Mouse (Mus musculus): ENCODE data around the gene Slc13a2. TPM values are rescaled to one million over a fixed set of nuclear protein-coding genes. Genes with fewer than 3 reads are reported as not detected.

The Slc13a2 gene
- polyA plus RNA-seq, 1 experiment from 2014 or later = 4.6 TPM

DNA sequence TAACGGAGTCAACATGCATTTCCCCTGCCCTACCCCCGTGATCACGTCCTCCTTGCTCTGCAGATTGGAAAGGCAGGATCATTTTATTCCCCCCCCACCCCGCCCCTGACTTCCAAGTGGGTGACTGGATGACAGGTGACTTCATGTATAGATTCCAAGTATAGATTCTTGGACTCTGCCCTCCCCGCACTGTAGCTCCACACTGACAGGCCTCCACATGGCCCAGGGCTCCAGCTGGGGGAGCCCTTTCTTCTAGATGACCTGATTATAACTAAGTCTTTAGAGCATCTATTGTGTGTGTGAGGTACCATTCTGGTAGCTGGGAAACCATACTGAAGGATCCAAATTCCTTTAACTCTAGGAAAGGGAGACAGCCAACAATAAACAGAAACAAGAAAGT lies 40.7 kb upstream of the Slc13a2 start:
- WGBS = 58% methylated on average over 5 of the region's 5 CpGs
- H3K27me3 ChIP-seq (replicated peaks; ENCODE audit: control insufficient read depth, insufficient read depth, low read length) = no peaks in the 10 kb centered on the region
- no peaks in the 10 kb centered on the region for H3K36me3 ChIP-seq (ENCODE audit: control insufficient read depth, insufficient read depth, low read length)
- no peak overlapping the region for H3K9ac ChIP-seq (ENCODE audit: low read depth, low read length)
- peak; percentile 49; the same call in 1 of the 2 replicates for ATAC-seq
- no peak overlapping the region for H3K27ac ChIP-seq (ENCODE audit: low read length)
- no peak overlapping the region for H3K4me2 ChIP-seq (ENCODE audit: low read depth, low read length)
- peaks cover 5% of the 10 kb centered on the region; the same call in 1 of the 2 replicates for H3K9me3 ChIP-seq (ENCODE audit: control insufficient read depth, low read length)
- peaks cover 22% of the 10 kb centered on the region for H3K4me1 ChIP-seq (ENCODE audit: control insufficient read depth, insufficient read depth, low read length)
- H3K4me3 ChIP-seq (ENCODE audit: low read length) = no peak overlapping the region

DNA sequence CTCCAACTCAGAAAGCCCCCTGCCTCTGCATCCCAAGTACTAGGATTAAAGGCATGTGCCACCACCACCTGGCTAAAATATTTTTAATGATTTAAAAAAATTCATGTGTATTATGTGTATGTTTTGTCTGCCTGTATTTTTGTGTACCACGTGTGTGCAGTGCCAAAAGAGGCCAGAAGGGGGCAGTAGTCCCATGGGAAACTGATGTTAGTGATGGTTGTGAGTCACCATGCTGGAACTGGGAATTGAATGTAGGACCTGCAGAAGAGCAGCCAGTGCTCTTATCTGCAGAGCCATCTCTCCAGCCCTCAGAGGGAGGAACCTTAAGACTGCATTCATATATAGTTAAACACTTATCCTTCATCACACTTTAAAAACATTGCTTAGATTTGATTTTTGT lies 39.9 kb upstream of the Slc13a2 start:
- 64% methylated on average over 1 of the region's 1 CpGs for whole genome bisulfite sequencing
- Histone ChIP-seq H3K36me3 (ENCODE audit: control insufficient read depth, insufficient read depth, low read length) (no peaks in the 10 kb centered on the region), H3K9ac (ENCODE audit: low read depth, low read length) (no peak overlapping the region), H3K9me3 (ENCODE audit: control insufficient read depth, low read length) (peaks cover 5% of the 10 kb centered on the region; the same call in 1 of the 2 replicates), H3K4me1 (ENCODE audit: control insufficient read depth, insufficient read depth, low read length) (peaks cover 22% of the 10 kb centered on the region), H3K27ac (ENCODE audit: low read length) (no peak overlapping the region), H3K4me3 (ENCODE audit: low read length) (no peak overlapping the region), H3K4me2 (ENCODE audit: low read depth, low read length) (no peak overlapping the region), H3K27me3 (replicated peaks; ENCODE audit: control insufficient read depth, insufficient read depth, low read length) (no peaks in the 10 kb centered on the region)
- no peak for ATAC-seq

DNA sequence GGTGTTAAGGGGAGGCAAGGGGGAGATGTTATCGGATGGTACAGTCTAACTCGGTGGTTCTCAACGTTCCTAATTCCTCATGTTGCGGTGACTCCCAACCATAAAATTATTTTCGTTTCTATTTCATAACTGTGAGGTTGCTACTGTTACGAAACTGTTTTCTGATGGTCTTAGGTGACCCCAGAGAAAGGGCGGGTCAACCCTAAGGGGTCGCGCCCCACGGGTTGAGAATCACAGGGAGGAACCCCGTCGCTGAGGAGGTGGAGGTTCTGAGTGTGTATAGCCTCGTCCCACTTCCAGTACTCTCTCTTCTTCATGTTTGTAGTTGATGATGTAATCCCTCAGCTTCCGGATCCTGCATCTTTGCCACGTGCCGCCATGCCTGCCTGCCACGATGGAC lies 36.7 kb upstream of the Slc13a2 start:
- Histone ChIP-seq H3K4me2 (ENCODE audit: low read depth, low read length) (no peak overlapping the region), H3K9ac (ENCODE audit: low read depth, low read length) (no peak overlapping the region), H3K9me3 (ENCODE audit: control insufficient read depth, low read length) (peaks cover 5% of the 10 kb centered on the region; the same call in 1 of the 2 replicates), H3K27ac (ENCODE audit: low read length) (no peak overlapping the region), H3K27me3 (replicated peaks; ENCODE audit: control insufficient read depth, insufficient read depth, low read length) (no peaks in the 10 kb centered on the region), H3K4me3 (ENCODE audit: low read length) (no peak overlapping the region), H3K4me1 (ENCODE audit: control insufficient read depth, insufficient read depth, low read length) (peaks cover 2% of the 10 kb centered on the region), H3K36me3 (ENCODE audit: control insufficient read depth, insufficient read depth, low read length) (no peaks in the 10 kb centered on the region)
- WGBS = 84% methylated on average over 17 of the region's 17 CpGs
- ATAC-seq = no peak

DNA sequence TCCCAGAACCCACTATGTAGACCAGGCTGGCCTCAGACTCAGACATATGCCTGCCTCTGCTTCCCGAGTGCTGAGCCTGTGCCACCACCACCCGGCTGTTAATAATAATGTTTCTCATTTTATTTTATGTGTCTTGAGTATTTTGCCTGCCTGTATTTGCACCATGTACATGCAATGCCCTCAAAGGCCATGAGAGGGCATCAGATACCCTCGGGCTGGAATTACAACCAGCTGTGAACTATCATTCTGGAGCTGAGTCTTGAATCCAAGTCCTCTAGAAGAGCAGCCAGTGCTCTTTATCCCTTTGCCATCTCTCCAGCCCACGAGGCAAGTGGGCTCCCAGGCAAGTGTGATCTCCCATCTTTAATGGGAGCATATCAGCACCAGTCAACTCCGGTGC lies 33.3 kb upstream of the Slc13a2 start:
- Histone ChIP-seq H3K4me2 (ENCODE audit: low read depth, low read length) (no peak overlapping the region), H3K4me1 (ENCODE audit: control insufficient read depth, insufficient read depth, low read length) (no peaks in the 10 kb centered on the region), H3K27ac (ENCODE audit: low read length) (no peak overlapping the region), H3K27me3 (replicated peaks; ENCODE audit: control insufficient read depth, insufficient read depth, low read length) (no peaks in the 10 kb centered on the region), H3K4me3 (ENCODE audit: low read length) (no peak overlapping the region), H3K9ac (ENCODE audit: low read depth, low read length) (no peak overlapping the region), H3K9me3 (ENCODE audit: control insufficient read depth, low read length) (no peaks in the 10 kb centered on the region), H3K36me3 (ENCODE audit: control insufficient read depth, insufficient read depth, low read length) (no peaks in the 10 kb centered on the region)
- WGBS = 39% methylated on average over 5 of the region's 5 CpGs
- no peak for ATAC-seq

DNA sequence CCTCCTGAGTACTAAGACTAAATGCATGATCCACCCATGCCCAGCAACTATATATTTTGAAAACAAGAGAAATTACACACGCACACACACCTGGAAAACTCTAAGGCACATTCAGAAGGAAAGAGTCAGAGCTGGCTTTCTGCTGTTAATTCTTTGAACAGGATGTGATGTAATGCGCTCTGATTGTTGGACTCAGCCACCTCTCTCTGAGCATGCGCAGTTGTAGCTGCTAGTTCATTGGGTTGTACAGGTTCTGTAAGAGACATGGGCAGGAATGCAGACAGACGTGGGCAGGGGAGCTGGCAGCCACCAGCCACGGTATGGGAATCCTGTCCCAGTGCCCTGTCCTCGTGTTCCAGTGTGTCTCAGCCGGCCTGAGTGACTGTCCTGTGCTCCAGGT lies 32.3 kb upstream of the Slc13a2 start:
- H3K27me3 ChIP-seq (replicated peaks; ENCODE audit: control insufficient read depth, insufficient read depth, low read length) = no peaks in the 10 kb centered on the region
- ATAC-seq = no peak
- no peaks in the 10 kb centered on the region for H3K4me1 ChIP-seq (ENCODE audit: control insufficient read depth, insufficient read depth, low read length)
- H3K9ac ChIP-seq (ENCODE audit: low read depth, low read length) = no peak overlapping the region
- no peaks in the 10 kb centered on the region for H3K36me3 ChIP-seq (ENCODE audit: control insufficient read depth, insufficient read depth, low read length)
- WGBS = 75% methylated on average over 7 of the region's 7 CpGs
- H3K9me3 ChIP-seq (ENCODE audit: control insufficient read depth, low read length) = no peaks in the 10 kb centered on the region
- no peak overlapping the region for H3K4me2 ChIP-seq (ENCODE audit: low read depth, low read length)
- no peak overlapping the region for H3K27ac ChIP-seq (ENCODE audit: low read length)
- no peak overlapping the region for H3K4me3 ChIP-seq (ENCODE audit: low read length)

DNA sequence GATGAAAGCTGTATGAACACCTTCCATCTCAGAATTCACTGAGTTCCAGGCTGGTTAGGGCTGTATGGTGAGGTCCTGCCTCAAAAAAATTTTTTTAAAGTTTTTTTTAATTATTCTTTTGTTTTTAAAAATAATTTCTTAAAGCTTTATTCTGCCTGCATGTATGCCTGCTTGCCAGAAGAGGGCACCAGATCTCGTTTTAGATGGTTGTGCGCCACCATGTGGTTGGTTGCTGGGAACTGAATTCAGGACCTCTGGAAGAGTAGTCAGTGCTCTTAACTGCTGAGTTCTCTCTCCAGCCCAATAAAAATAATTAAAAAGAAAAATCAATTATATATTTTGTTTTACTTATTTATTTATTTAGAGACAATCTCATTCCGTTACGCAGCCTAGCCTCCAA lies 31.7 kb upstream of the Slc13a2 start:
- H3K9me3 ChIP-seq (ENCODE audit: control insufficient read depth, low read length) = no peaks in the 10 kb centered on the region
- no peak for ATAC-seq
- WGBS = 17% methylated on average over 4 of the region's 4 CpGs

DNA sequence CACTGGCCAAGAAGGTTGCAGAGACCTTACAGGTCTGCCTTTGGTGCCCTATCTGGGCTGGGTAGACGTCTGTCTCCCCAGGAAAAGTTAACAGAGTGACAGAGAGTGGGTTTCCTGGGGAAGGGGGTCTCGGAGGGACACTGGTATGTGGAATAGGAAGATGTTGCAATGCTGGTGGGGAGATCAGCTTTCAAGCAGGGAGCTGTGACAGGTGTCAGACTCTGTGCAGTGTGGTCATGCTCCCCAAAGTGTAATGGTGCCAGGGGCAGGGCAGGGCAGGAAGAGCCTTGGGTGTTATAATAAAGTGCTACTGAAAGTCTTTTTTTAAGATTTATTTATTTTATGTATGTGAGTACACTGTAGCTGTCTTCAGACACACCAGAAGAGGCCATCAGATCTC lies 28.3 kb upstream of the Slc13a2 start:
- no peak for ATAC-seq
- H3K4me1 ChIP-seq (ENCODE audit: control insufficient read depth, insufficient read depth, low read length) = no peaks in the 10 kb centered on the region
- H3K4me3 ChIP-seq (ENCODE audit: low read length) = no peak overlapping the region
- H3K27ac ChIP-seq (ENCODE audit: low read length) = no peak overlapping the region
- no peaks in the 10 kb centered on the region for H3K36me3 ChIP-seq (ENCODE audit: control insufficient read depth, insufficient read depth, low read length)
- no peak overlapping the region for H3K9ac ChIP-seq (ENCODE audit: low read depth, low read length)
- H3K9me3 ChIP-seq (ENCODE audit: control insufficient read depth, low read length) = no peaks in the 10 kb centered on the region
- WGBS = 41% methylated on average over 2 of the region's 2 CpGs
- H3K4me2 ChIP-seq (ENCODE audit: low read depth, low read length) = no peak overlapping the region
- H3K27me3 ChIP-seq (replicated peaks; ENCODE audit: control insufficient read depth, insufficient read depth, low read length) = no peaks in the 10 kb centered on the region

More for the DNA sequence above, 31.7 kb upstream of the Slc13a2 start:
- H3K4me1 ChIP-seq (ENCODE audit: control insufficient read depth, insufficient read depth, low read length) = no peaks in the 10 kb centered on the region
- no peaks in the 10 kb centered on the region for H3K27me3 ChIP-seq (replicated peaks; ENCODE audit: control insufficient read depth, insufficient read depth, low read length)
- no peak overlapping the region for H3K4me3 ChIP-seq (ENCODE audit: low read length)
- H3K4me2 ChIP-seq (ENCODE audit: low read depth, low read length) = no peak overlapping the region
- H3K36me3 ChIP-seq (ENCODE audit: control insufficient read depth, insufficient read depth, low read length) = no peaks in the 10 kb centered on the region
- H3K9ac ChIP-seq (ENCODE audit: low read depth, low read length) = no peak overlapping the region
- no peak overlapping the region for H3K27ac ChIP-seq (ENCODE audit: low read length)

DNA sequence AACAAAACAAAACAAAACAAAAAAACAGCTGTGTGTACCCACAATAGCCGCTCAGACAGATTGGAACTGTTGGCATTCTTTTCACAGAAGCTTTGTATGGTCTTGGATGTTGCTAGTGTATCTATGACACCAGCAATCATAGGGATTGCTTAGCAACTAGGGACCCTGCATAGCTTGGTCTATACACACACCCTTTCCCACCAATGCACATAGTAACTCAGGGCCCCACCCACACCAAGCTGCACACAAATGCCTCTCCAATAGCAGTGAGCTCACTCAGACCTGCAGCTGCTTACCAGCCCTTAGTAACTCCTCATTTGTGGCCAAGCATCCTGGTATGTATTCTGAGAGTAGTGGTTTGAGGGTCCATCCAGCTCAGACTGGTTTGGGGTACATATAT lies 26.2 kb upstream of the Slc13a2 start:
- WGBS = 77% methylated on average over 1 of the region's 1 CpGs
- no peaks in the 10 kb centered on the region for H3K9me3 ChIP-seq (ENCODE audit: control insufficient read depth, low read length)
- no peak overlapping the region for H3K9ac ChIP-seq (ENCODE audit: low read depth, low read length)
- no peaks in the 10 kb centered on the region for H3K36me3 ChIP-seq (ENCODE audit: control insufficient read depth, insufficient read depth, low read length)
- no peak for ATAC-seq
- no peak overlapping the region for H3K4me3 ChIP-seq (ENCODE audit: low read length)
- no peak overlapping the region for H3K27ac ChIP-seq (ENCODE audit: low read length)
- no peak overlapping the region for H3K4me2 ChIP-seq (ENCODE audit: low read depth, low read length)
- no peaks in the 10 kb centered on the region for H3K4me1 ChIP-seq (ENCODE audit: control insufficient read depth, insufficient read depth, low read length)
- H3K27me3 ChIP-seq (replicated peaks; ENCODE audit: control insufficient read depth, insufficient read depth, low read length) = no peaks in the 10 kb centered on the region

DNA sequence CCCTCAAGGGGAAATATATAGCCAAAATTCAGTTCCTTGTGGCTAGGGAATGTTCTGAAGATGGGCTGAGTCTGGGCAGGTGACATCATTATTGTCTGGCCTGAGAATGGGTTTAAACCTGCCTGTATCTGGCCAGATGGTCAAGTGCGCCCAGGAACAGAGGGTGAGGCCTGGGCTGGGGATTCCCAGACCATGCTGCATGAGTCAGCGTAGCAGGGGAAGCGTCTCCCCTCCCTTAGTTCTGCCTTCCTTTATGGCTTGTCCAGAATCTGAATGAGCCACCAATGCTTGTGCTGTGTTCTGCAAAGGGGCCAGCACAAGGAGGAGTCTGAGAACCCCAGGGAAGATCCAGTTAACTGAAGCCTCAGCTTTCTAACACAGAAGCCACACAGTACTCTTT lies 25.2 kb upstream of the Slc13a2 start:
- Histone ChIP-seq H3K9ac (ENCODE audit: low read depth, low read length) (no peak overlapping the region), H3K4me3 (ENCODE audit: low read length) (no peak overlapping the region), H3K27me3 (replicated peaks; ENCODE audit: control insufficient read depth, insufficient read depth, low read length) (no peaks in the 10 kb centered on the region), H3K4me2 (ENCODE audit: low read depth, low read length) (no peak overlapping the region), H3K27ac (ENCODE audit: low read length) (no peak overlapping the region), H3K36me3 (ENCODE audit: control insufficient read depth, insufficient read depth, low read length) (no peaks in the 10 kb centered on the region), H3K4me1 (ENCODE audit: control insufficient read depth, insufficient read depth, low read length) (no peaks in the 10 kb centered on the region), H3K9me3 (ENCODE audit: control insufficient read depth, low read length) (no peaks in the 10 kb centered on the region)
- no peak for ATAC-seq
- WGBS = 70% methylated on average over 3 of the region's 3 CpGs

DNA sequence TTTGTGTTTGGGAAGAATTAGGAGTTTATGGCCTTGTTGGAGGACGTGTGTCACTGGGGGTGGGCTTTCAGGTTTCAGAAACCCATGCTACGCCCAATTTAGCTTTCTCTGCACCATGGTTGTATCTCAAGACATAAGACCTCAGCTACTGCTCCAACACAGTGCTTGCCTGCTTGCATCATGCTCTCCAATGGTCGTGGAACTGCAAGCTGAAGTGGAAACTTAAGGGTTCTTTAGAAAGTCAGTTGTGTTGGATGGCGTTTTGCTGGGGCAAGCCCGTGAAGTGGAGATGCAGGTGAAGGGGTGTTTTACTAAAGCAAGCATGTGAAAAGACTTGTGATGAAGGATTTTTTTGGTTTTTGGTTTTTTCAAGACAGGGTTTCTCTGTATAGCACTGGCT lies 21.1 kb upstream of the Slc13a2 start:
- Histone ChIP-seq H3K4me1 (ENCODE audit: control insufficient read depth, insufficient read depth, low read length) (no peaks in the 10 kb centered on the region), H3K36me3 (ENCODE audit: control insufficient read depth, insufficient read depth, low read length) (no peaks in the 10 kb centered on the region), H3K9ac (ENCODE audit: low read depth, low read length) (no peak overlapping the region), H3K4me2 (ENCODE audit: low read depth, low read length) (no peak overlapping the region), H3K4me3 (ENCODE audit: low read length) (no peak overlapping the region), H3K9me3 (ENCODE audit: control insufficient read depth, low read length) (no peaks in the 10 kb centered on the region), H3K27me3 (replicated peaks; ENCODE audit: control insufficient read depth, insufficient read depth, low read length) (no peaks in the 10 kb centered on the region), H3K27ac (ENCODE audit: low read length) (no peak overlapping the region)
- 79% methylated on average over 5 of the region's 5 CpGs for WGBS
- ATAC-seq = no peak

Measured in intestine, embryonic 16.5 days (tissue).